Mouse (Mus musculus) bone marrow macrophage, adult 2 months (primary cell): ENCODE data around the gene Baiap2l1.

Experiments
- CTCF ChIP-seq: IDR thresholded peaks from 2 replicates; pipeline ENCODE4 v1.5.1; 2012; ENCODE audit warnings: low read depth, mild to moderate bottlenecking, low read length, moderate library complexity
- POLR2A ChIP-seq: IDR thresholded peaks from 2 replicates; pipeline ENCODE4 v1.6.1; 2012; ENCODE audit warnings: mild to moderate bottlenecking, low read depth, low read length, borderline replicate concordance

DNA sequence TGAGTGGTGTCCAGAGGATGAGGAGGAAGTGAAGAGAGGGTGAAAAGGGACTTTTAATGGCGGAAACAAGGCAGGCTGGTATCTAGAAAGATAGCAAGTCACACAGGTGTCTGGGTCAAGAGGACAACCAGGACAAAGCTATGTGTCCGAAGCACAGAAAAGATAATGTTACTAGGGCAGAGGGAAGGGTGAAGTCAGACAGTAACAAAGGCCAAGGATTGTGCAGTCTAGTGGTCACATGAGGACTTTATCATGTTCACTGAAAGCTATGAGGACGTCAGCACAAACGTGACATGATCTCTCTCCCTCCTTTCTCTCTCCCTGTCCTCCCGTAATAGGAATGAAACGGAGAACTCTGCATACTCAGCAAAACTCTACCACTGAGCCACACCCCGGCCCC lies 22.8 kb upstream of the Baiap2l1 start:
- no peak for TF ChIP-seq CTCF
- no peak for TF ChIP-seq POLR2A
